Mouse (Mus musculus): ENCODE data around the gene Kcnk4.

Gene Kcnk4

GRCm38 (mm10) chr19:6968491-6969271 is 34.4 kb upstream of the Kcnk4 start:
- DNase-seq: peak in 1 of 2 experiments; percentile 59

- DNase-seq: no peak
These were observed 22.1 kb upstream of the Kcnk4 start for GRCm38 (mm10) chr19:6956461-6956860.

GRCm38 (mm10) chr19:6955424-6955823 is 21.1 kb upstream of the Kcnk4 start:
- no peak for DNase-seq

- peak in 1 of 2 experiments; percentile 73 for DNase-seq
These were observed 19.7 kb upstream of the Kcnk4 start for GRCm38 (mm10) chr19:6954046-6954445.

GRCm38 (mm10) chr19:6952712-6953037 is 18.4 kb upstream of the Kcnk4 start:
- peak; percentile 59 to 73 for DNase-seq

- peak; percentile 88 to 89 for DNase-seq
These were observed 17.8 kb upstream of the Kcnk4 start for GRCm38 (mm10) chr19:6951994-6952711.

- peak; percentile 96 to 98 for DNase-seq
These were observed 17.2 kb upstream of the Kcnk4 start for GRCm38 (mm10) chr19:6951381-6951968.

GRCm38 (mm10) chr19:6950613-6951153 is 16.4 kb upstream of the Kcnk4 start:
- DNase-seq: peak; percentile 53 to 68

GRCm38 (mm10) chr19:6949951-6950350 is 15.6 kb upstream of the Kcnk4 start:
- DNase-seq: no peak

- no peak for DNase-seq
These were observed 15.2 kb upstream of the Kcnk4 start for GRCm38 (mm10) chr19:6949532-6949931.

GRCm38 (mm10) chr19:6948186-6948585 is 13.9 kb upstream of the Kcnk4 start:
- no peak for DNase-seq

GRCm38 (mm10) chr19:6947742-6948141 is 13.4 kb upstream of the Kcnk4 start:
- DNase-seq: no peak

GRCm38 (mm10) chr19:6943709-6944108 is 9.4 kb upstream of the Kcnk4 start:
- DNase-seq: no peak

GRCm38 (mm10) chr19:6942764-6943163 is 8.4 kb upstream of the Kcnk4 start:
- DNase-seq: no peak

- DNase-seq: peak; percentile 98
These were observed 8.0 kb upstream of the Kcnk4 start, which contains the start of gene Gpr137 for GRCm38 (mm10) chr19:6942249-6942691. Gene Gpr137 (minus strand): TSS chr19:6942480.

GRCm38 (mm10) chr19:6941372-6942248 is 7.3 kb upstream of the Kcnk4 start, which contains the start of gene Bad:
Gene Bad (plus strand): TSS chr19:6941861.
- DNase-seq: peak; percentile 88 to 93

- DNase-seq: no peak
These were observed 6.4 kb upstream of the Kcnk4 start for GRCm38 (mm10) chr19:6940396-6941351.

GRCm38 (mm10) chr19:6939106-6940002 is 5.0 kb upstream of the Kcnk4 start:
- DNase-seq: no peak

- DNase-seq: no peak
These were observed 3.5 kb upstream of the Kcnk4 start for GRCm38 (mm10) chr19:6937541-6938465.

All from kidney, adult 8-10 months (tissue).